Mouse (Mus musculus) thymus, postnatal 25 days (tissue): ENCODE results near the gene Mon2.
A peak's percentile ranks its signal among the peaks of the same experiment; 100 is the strongest.

Experiments
- DNase-seq: peaks from one replicate; pipeline ENCODE4 v3.0.0; 2022

Gene Mon2

GRCm38 (mm10) chr10:123076245-123077023 lies at the start of gene Mon2:
Mon2 (minus strand) TSS chr10:123076505.
- peak; percentile 96 for DNase-seq

GRCm38 (mm10) chr10:123120666-123121392 lies 44.5 kb upstream of the Mon2 start:
- peak; percentile 9 for DNase-seq

GRCm38 (mm10) chr10:123116861-123117260 lies 40.6 kb upstream of the Mon2 start:
- DNase-seq, result no peak

- no peak for DNase-seq
These were observed 37.2 kb upstream of the Mon2 start for GRCm38 (mm10) chr10:123113466-123113865.

- no peak for DNase-seq
These were observed 36.5 kb upstream of the Mon2 start for GRCm38 (mm10) chr10:123112787-123113168.

GRCm38 (mm10) chr10:123112056-123112786 lies 35.9 kb upstream of the Mon2 start:
- no peak for DNase-seq

GRCm38 (mm10) chr10:123110548-123110947 lies 34.2 kb upstream of the Mon2 start:
- no peak for DNase-seq

- no peak for DNase-seq
These were observed 32.2 kb upstream of the Mon2 start for GRCm38 (mm10) chr10:123108527-123108926.

GRCm38 (mm10) chr10:123108121-123108520 lies 31.8 kb upstream of the Mon2 start:
- no peak for DNase-seq

- DNase-seq, result no peak
These were observed 25.0 kb upstream of the Mon2 start for GRCm38 (mm10) chr10:123101303-123101702.

GRCm38 (mm10) chr10:123100584-123100983 lies 24.3 kb upstream of the Mon2 start:
- no peak for DNase-seq

GRCm38 (mm10) chr10:123094504-123094903 lies 18.2 kb upstream of the Mon2 start:
- no peak for DNase-seq

- DNase-seq, result no peak
These were observed 16.3 kb upstream of the Mon2 start for GRCm38 (mm10) chr10:123092577-123092976.

GRCm38 (mm10) chr10:123091737-123092136 lies 15.4 kb upstream of the Mon2 start:
- peak; percentile 59 for DNase-seq

GRCm38 (mm10) chr10:123089425-123089930 lies 13.2 kb upstream of the Mon2 start:
- DNase-seq, result no peak

GRCm38 (mm10) chr10:123086847-123087246 lies 10.5 kb upstream of the Mon2 start:
- no peak for DNase-seq

GRCm38 (mm10) chr10:123084900-123085641 lies 8.8 kb upstream of the Mon2 start:
- DNase-seq, result no peak

- no peak for DNase-seq
These were observed 8.0 kb upstream of the Mon2 start for GRCm38 (mm10) chr10:123084307-123084706.

GRCm38 (mm10) chr10:123075751-123076242 lies 508 bp downstream of the Mon2 start:
- no peak for DNase-seq

GRCm38 (mm10) chr10:123071997-123072396 lies 4.3 kb downstream of the Mon2 start:
- no peak for DNase-seq

GRCm38 (mm10) chr10:123063021-123063420 lies 13.3 kb downstream of the Mon2 start:
- DNase-seq, result no peak

GRCm38 (mm10) chr10:123060831-123061230 lies 15.5 kb downstream of the Mon2 start:
- no peak for DNase-seq
